In genomic region chr16:43539659-43540096, GRCm38 (mm10) we compare ENCODE assay signal across 9 mouse cellular contexts.
DNase-seq lines count a peak whose midpoint lies in the region; ATAC-seq and TF ChIP-seq lines count a peak whose summit lies in the region.
"Had no signal": no experiment of that assay in that cellular context is flagged by ENCODE, and none has a peak within 500 bp of the region (broad histone marks: within the 10 kb centered on the region; RNA-seq: fewer than 3 reads in every experiment).

No protein-coding gene starts in this region.

- H3K9ac ChIP-seq in hindbrain, postnatal 0 days (replicated peaks; ENCODE audit: low read length) = no peak overlapping the region

- H3K4me1 ChIP-seq in kidney, adult 2 months (ENCODE audit: control insufficient read depth, insufficient read depth, low read length) = 0 out of 2 replicates have a peak, but pooled peaks cover 4% of the 10 kb centered on the region
- peaks cover 7% of the 10 kb centered on the region; the same call in 1 of the 2 replicates for H3K4me1 ChIP-seq in cortical plate, adult 2 months (ENCODE audit: control insufficient read depth, insufficient read depth, low read length)
- no peaks in the 10 kb centered on the region for H3K4me1 ChIP-seq in hindbrain, postnatal 0 days (ENCODE audit: insufficient read depth, low read length)

- 57% methylated on average over 12 of the region's 12 CpGs for WGBS in kidney, adult 2 months
- 70% methylated on average over 12 of the region's 12 CpGs for WGBS in hindbrain, postnatal 0 days

- no peak overlapping the region for H3K4me2 ChIP-seq in hindbrain, postnatal 0 days (ENCODE audit: low read depth, low read length)

- H3K36me3 ChIP-seq in kidney, adult 2 months (ENCODE audit: control insufficient read depth, insufficient read depth, low read length) = no peaks in the 10 kb centered on the region
- H3K36me3 ChIP-seq in hindbrain, postnatal 0 days (ENCODE audit: insufficient read depth, low read length) = no peaks in the 10 kb centered on the region

- DNase-seq in kidney, adult 2 months = peak; percentile 59
- no peak for DNase-seq in kidney, adult 11 months
- DNase-seq in R1 (ENCODE audit: low read depth, low spot score) = peak; percentile 11
- peak; percentile 15 for DNase-seq in hindbrain, postnatal 0 days (ENCODE audit: low spot score)
- no peak for DNase-seq in adrenal gland, postnatal 25 days
- no peak for DNase-seq in spleen, adult 12 weeks (ENCODE audit: low spot score)
- DNase-seq in layer of hippocampus, adult 11-12 months (ENCODE audit: low spot score) = no peak
- DNase-seq: liver had no signal

- H3K4me3 ChIP-seq in kidney, adult 2 months (ENCODE audit: insufficient read depth, low read depth, low read length) = no peak overlapping the region
- H3K4me3 ChIP-seq in cortical plate, adult 2 months (ENCODE audit: insufficient read depth, low read length) = no peak overlapping the region
- no peak overlapping the region for H3K4me3 ChIP-seq in hindbrain, postnatal 0 days (ENCODE audit: low read length)

- peak overlapping the region; percentile 15 for H3K27ac ChIP-seq in kidney, adult 2 months (ENCODE audit: insufficient read depth, low read depth, low read length)
- peak overlapping the region; percentile 68 for H3K27ac ChIP-seq in cortical plate, adult 2 months (ENCODE audit: insufficient read depth, low read length)
- peak overlapping the region; percentile 56; the same call in 1 of the 2 replicates for H3K27ac ChIP-seq in hindbrain, postnatal 0 days

- H3K27me3 ChIP-seq in kidney, adult 2 months (replicated peaks; ENCODE audit: control insufficient read depth, insufficient read depth, low read length) = no peaks in the 10 kb centered on the region
- H3K27me3 ChIP-seq in hindbrain, postnatal 0 days (ENCODE audit: insufficient read depth, low read length) = no peaks in the 10 kb centered on the region

- peak; percentile 35; the same call in 1 of the 2 replicates for ATAC-seq in hindbrain, postnatal 0 days

- no peaks in the 10 kb centered on the region for H3K9me3 ChIP-seq in hindbrain, postnatal 0 days (ENCODE audit: low read length)

- TF ChIP-seq CTCF in kidney, adult 2 months (conservative IDR thresholded peaks at IDR 0.05; ENCODE audit: insufficient read depth, insufficient read length, low read depth, low read length) = no peak
- TF ChIP-seq CTCF in cortical plate, adult 2 months (IDR thresholded peaks at IDR 0.05; ENCODE audit: extremely low read depth, insufficient read depth, low read length) = no peak
- no peak for TF ChIP-seq CTCF in hindbrain, postnatal 0 days (IDR thresholded peaks at IDR 0.05; ENCODE audit: low read depth)

- TF ChIP-seq POLR2A in kidney, adult 2 months (IDR thresholded peaks at IDR 0.05; ENCODE audit: low read depth, low read length) = no peak
- TF ChIP-seq POLR2A in cortical plate, adult 2 months (IDR thresholded peaks at IDR 0.05; ENCODE audit: extremely low read depth, insufficient read depth, low read length) = no peak

Comparison
In these comparisons a context has a peak if more than half of its experiments do, and no peak if none do; other contexts are left out.
1. DNase-seq: peak in kidney, adult 2 months (single experiment), R1 (single experiment) and hindbrain, postnatal 0 days (single experiment); none in kidney, adult 11 months (single experiment), adrenal gland, postnatal 25 days (single experiment), spleen, adult 12 weeks (single experiment) and layer of hippocampus, adult 11-12 months (single experiment).
2. H3K27ac ChIP-seq: peak in every context shown above with its lines; median percentile 68 in cortical plate, adult 2 months; 56 in hindbrain, postnatal 0 days; 15 in kidney, adult 2 months.